Mouse (Mus musculus): ENCODE data around the gene Tsc2.
"Not testable (repeated sequence)": the region's sequence is repeated elsewhere in the genome, so short reads cannot be mapped to it uniquely, and the experiment has no call there.

The Tsc2 gene

DNA sequence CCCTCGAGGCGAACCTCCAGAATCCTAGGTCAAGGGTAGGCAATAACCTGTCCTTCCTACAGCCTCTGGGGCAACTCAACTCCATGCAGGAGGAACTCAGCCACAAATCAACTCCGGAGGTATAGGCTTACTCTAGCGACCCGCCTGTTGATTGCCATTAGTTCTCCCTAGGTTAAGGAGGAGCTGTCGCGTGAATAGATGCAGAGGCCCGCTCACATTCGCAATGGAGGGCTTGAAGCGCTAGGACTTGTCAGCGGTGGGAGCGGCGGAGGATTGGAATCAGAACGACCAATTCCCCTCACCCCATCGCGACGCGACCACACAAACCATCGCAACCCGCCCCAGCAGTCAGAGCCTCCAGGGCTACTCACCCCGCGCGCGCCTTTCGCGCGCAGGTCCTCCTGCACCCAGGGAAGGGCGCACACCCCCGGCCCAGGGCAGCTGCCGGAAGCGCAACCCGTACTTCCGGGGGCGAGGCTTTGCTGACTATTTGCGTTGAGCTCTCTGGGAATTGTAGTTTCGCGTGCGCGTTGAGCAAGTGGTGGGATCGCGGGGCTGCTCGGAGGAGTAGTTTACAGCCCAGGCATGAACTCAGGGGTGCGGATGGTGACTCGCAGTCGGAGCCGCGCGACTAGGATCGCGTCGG is at the start of gene Tsc2, which contains the start of gene Nthl1:
Gene Tsc2 (minus strand): TSS at position 464 of the 646 bp plus-strand sequence.
Gene Nthl1 (plus strand): TSS at position 514 of the 646 bp plus-strand sequence.
- peak; percentile 82 for DNase-seq (ENCODE audit: low read depth)

DNA sequence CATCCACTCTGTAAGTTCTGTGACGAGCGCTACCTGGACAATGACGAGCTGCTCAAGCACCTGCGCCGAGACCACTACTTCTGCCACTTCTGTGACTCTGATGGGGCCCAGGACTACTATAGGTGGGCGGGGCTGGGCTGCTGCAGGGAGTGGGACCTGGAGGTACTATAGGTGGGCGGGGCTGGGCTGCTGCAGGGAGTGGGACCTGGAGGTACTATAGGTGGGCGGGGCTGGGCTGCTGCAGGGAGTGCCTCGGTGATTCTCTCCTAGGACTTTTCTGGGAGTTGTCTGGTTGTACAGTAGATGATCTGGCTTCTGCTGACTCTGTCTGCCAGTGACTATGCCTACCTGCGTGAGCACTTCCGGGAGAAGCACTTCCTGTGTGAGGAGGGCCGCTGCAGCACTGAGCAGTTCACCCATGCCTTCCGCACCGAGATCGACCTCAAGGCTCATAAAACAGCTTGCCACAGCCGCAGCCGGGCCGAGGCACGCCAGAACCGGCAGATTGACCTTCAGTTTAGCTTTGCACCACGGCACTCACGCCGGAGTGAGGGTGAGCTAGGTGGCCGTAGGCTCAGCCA is 45.2 kb upstream of the Tsc2 start:
- DNase-seq (ENCODE audit: low read depth), result no peak

DNA sequence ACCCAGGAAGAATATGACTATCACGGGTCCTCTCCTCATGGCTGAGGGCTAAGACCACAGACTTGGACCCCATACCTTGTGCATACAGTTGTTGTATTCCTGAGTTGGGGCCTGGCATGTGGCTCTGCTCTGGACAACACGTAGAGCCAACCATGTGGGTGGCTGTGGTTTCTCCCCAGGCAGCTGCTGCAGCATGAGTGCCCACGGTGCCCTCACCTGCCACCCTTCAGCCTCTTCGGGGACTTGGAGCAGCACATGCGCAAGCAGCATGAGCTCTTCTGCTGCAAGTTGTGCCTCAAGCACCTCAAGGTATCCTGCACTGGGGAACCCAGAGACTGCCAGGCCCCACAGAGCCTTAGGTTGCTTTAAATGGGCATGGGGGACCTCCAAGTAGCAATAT is 44.4 kb upstream of the Tsc2 start:
- DNase-seq (ENCODE audit: low read depth), result no peak

DNA sequence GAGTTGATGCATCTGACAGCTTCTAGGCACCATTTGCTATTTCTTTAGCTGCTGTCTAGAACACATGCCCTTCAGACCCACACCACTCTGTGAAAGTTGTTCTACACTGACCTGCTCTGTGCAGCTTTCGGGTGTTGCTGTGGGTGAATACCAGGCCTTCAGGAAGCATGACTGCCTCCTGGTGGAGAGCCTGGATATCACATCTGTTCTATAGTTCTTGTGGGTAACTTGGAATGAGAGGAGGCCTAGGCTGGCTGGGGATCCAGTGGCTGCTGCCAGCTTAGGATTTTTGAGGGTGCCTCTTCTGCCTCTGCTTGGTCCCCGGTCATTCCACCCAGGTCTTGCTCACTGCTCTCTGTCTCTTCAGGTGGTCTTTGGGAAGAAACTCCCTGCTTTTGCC is 43.8 kb upstream of the Tsc2 start:
- DNase-seq (ENCODE audit: low read depth), result peak; percentile 88

DNA sequence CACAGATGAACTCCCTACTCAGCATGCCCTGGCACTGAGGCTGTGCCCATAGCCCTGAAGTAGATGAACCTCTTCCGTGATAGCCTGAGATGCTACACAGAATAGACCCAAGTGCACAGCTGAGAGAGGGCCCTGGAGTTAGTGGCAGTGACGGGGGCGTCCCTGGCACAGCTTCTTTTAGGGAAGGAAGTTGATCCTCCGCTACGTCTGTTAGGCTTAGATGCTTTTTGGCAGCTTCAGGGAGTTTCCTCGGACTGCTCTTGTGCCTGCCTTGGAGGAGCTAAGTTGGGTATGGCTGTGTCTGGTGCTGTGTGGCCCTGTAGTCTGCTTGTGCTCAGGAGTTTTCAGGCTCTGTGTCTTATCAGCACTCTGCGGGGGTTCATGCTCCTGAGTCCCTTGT is 41.8 kb upstream of the Tsc2 start:
- DNase-seq (ENCODE audit: low read depth), result no peak

DNA sequence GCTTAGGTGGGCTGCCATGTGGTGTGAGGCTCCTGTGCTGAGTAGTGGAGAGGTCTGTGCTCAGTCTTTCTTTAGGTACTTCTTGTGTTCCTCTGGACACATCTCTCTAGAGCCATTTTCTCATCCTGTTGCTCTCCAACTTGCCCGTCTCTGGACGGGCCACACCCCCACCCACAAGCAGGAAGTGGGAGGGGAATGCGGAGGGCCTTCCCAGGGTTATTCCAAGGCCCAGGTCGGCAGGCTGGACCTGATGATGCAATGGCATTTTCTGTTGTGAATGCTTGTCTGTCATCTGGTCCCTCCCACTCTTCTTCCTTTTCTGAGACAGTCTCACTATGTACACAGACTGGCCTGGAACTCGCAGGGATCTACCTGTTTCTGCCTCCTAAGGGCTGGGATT is 39.7 kb upstream of the Tsc2 start:
- DNase-seq (ENCODE audit: low read depth), result no peak

DNA sequence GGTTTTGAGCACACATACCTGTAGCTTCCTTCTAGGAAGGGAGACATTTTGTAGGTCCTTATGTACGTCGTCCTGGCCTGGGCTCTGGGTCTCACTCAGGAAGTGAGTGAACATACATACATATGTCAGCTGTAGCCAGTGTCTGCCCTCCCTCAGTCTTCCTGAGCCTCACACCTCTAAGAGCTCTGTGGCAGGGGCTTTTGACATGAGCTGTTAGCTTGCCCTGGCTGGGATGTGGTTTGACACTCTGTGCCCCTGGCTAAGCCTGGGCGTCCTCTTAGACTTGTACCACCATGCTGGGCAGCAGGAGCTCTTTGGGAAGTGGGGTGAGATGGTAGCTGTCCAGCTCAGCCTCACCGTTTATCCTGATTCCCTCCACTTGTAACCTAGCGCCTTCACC is 38.9 kb upstream of the Tsc2 start:
- DNase-seq (ENCODE audit: low read depth), result no peak

DNA sequence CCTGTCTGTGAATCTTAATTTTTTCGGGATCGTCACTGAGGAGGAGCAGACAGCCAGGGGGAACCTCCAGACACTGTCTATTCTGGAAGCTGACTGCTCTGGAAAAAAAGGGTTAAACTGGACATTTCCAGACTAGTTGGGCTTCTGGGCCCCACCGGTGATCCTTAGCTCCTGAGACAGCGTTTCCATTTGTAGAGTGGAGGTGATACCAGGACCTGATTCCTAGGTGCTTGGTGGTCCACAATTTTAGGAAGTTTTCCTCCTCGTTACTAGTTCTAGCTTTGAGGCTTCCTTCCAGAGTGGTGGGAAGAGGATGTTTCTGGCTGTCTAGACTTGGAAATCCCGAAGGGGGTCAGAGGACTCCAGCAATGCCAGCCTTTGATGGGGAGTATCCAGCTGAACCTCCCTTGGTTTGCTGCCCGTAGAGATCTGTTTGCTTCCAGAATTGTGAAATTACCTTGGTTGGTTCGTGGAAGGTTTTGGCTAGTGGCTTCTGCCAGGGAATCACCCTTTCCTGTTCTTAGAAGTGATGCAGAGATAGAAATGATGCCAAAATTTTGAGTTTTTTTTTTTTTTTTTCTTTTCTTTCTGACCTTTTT is 37.9 kb upstream of the Tsc2 start:
- no peak for DNase-seq (ENCODE audit: low read depth)

DNA sequence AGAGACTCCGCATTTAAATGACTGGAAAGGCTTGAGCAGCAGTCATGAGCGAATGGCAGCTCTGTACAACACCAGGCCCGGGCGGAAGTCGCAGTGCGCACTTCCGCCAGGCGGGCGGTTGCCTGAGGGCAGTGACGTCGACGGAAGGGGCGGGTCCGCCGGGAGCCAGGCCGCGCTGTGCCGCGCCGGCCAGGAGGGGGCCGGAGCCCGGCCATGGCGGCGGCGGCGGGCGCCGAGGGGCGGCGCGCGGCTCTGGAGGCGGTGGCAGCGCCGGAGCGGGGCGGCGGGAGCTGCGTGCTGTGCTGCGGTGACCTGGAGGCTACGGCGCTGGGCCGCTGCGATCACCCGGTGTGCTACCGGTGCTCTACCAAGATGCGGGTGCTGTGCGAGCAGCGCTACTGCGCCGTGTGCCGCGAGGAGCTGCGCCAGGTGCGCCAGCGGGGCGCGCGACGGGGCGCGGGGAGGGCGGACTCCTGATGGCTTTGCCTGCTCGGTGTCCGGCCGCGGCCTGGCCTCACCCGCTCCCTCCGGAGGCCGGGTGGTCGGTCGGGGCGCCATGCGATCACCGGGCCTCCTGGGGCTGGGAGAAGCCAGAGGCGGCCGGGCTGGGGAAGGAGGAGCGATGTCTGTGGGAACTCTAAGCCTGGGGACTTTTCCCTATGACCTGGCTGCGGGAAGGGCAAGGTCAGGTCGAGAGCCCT is 37.3 kb upstream of the Tsc2 start, which contains the start of gene Zfp598:
Gene Zfp598 (plus strand): TSS at position 143 of the 701 bp plus-strand sequence.
- peak; percentile 95 for DNase-seq (ENCODE audit: low read depth)

DNA sequence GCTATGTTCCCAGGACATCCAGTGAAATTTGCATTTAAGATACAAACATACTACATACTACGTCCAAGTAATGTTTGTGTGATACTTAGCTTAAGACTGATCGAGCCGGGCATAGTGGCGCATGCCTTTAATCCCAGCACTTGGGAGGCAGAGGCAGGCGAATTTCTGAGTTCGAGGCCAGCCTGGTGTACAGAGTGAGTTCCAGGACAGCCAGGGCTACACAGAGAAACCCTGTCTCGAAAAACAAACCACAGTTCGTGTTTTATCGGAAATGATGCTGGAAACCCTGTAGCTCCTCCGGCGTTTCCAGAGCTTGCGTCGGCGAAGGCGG is 36.7 kb upstream of the Tsc2 start:
- peak; percentile 47 for DNase-seq (ENCODE audit: low read depth)

DNA sequence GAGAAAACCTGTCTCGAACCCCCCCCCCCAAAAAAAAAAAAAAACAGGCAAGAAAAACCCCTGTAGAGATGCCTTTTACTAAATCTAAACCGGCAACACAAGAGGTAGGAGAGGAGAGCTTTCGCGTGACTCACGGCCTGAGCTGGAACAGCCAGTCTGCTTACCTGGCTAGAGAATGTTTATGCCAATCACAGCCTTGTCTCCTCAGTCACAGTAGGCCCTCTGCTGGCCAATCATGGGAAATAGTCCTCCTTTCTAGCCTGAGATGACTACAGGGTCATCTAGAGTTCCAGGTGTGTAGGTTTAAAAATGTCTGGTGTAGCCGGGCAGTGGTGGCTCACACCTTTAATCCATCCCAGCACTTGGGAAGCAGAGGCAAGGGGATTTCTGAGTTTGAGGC is 35.0 kb upstream of the Tsc2 start:
- DNase-seq (ENCODE audit: low read depth), result peak; percentile 84

DNA sequence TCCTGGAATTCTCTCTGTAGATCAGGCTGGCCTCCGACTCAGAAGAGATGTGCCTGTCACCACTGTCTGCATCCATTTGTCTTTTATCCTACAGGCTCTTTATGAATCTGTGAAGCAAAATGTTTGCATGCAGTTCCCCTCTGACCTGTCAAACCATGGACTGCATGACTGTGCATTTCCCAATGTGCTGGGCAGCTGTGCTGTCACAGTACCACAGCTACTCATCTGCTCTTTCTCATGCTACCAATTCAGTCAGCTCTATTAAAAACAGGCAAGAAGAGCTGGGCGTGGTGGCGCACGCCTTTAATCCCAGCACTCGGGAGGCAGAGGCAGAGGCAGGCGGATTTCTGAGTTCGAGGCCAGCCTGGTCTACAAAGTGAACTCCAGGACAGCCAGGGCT is 34.6 kb upstream of the Tsc2 start:
- not testable (repeated sequence) for DNase-seq (ENCODE audit: low read depth)

DNA sequence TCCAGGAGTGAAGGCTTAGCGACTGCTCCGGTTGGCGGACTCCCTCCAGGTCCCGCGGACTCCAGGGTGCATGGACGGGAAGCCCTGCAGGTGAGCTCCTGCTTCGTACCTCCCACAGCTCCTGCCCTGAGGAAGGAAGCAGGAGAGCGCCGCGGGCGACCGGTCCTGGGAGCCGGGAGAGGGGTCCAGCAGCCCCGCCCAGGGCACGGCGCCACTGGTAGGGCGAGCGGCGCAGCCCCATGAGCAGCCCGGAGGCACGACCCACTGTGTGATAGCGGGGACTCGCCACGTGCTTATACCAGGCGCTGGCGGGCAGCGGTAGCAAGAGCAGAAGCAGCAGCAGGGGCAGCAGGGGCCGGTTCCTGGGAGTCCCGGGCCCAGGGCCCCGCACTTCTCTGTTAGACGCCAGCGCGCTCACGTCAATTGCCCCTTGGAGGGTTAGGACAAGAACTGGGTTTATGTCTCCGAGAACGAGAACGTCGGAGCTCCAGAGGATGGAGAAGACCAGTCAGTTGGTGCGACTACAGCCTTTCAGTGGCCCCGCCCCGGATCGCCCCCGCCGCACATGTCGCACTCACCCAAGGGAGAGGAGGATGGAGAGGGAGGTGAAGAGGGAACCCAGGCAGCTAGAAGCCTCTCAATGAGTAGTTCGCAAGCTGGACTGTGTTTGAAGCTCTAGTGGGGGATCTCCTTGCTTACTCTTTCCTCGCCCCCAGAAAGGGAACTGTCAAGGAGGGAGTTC is 25.8 kb upstream of the Tsc2 start, which contains the start of gene Npw:
Gene Npw (minus strand): TSS at position 441 of the 742 bp plus-strand sequence.
- DNase-seq (ENCODE audit: low read depth), result peak; percentile 33

DNA sequence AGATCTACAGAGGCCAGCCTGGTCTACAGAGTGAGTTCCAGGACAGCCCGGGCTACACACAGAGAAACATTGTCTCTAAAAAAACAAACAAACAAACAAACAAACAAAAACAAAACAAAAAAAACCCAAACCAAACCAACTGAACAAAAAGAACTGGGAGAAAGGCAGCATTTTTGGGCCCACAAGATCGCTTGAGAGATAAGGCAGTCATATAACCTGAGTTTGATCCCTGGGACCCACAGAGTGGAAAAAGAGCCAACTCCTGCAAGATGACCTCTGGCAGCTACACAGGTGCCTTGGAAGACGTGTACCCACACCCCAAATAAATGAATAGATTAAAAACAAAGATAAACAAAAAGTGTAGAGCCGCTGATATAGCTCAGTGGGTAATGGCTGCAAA is 22.5 kb upstream of the Tsc2 start:
- DNase-seq (ENCODE audit: low read depth), result no peak

DNA sequence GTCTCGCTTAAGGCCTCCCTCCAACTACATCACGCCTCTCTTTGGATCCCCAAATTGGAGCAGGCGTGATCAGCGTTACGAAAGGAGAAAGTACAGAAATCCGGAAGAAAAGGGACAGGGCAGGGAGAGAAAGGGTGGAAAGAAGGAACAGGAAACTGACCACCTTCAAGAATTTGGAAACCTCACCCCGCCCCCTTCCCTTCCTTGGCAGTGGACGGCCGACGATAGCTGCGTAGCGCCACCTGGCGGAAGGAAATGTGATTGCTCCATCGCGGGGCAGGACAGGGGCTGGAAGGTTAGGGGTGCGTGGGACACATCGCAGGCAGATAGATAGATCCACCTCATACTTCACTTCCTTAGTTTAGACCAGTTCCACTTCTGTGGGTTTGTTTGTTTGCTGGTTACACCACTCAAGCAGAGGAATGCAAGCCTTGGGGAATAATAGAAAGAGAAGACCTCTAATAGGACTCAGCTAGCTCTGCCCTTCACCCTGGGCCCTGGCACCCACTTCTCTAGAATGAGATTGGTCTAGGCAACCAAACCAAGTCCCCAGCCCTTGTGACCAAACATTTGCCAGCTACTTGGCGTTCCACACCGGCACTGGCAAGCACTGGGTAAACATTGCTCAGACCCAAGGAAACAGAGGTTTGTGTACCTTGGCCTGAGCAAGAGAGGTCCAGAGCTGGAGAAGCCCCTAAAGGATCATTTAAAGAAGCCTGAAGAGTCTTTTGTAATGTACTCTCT is 21.7 kb upstream of the Tsc2 start:
- DNase-seq (ENCODE audit: low read depth), result peak; percentile 86

DNA sequence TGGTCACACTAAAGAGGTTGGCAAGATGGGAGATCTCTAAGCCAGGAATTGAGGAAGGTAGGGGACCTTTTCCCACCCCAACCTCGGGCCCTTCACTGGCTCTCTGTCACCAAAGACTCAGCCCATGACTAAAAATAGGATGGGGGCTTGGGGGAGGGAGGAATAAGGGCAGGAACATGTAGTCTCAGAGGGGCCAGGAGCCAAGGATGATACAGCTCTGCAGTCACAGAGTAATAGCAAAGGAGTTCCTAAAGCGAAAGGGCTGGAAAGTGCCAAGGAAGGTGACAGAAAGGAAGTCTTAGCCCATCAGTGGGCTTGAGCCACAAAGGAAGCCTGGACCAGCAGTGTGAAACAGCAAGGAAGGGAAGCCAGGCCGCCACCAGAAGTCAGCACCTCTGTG is 19.4 kb upstream of the Tsc2 start:
- DNase-seq (ENCODE audit: low read depth), result no peak

DNA sequence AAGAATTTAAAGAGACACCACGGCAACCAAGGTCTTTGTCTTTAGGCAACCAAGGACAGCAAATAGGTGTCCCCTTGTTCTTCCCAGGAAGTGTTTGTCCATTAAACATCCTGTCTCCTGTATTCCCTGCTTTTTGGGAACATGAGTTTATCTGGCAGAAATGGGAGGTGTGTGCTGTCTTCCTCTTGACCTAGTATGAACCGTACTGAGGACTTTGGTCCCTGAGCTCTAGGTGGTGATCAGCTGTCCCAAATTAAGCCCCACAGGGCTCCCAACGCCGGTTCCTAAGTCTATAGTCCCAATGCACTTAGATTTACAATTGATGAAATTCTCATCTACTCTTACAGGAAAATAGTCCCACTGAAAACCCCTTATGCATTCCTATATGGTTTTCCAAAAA is 18.3 kb upstream of the Tsc2 start:
- DNase-seq (ENCODE audit: low read depth), result no peak

DNA sequence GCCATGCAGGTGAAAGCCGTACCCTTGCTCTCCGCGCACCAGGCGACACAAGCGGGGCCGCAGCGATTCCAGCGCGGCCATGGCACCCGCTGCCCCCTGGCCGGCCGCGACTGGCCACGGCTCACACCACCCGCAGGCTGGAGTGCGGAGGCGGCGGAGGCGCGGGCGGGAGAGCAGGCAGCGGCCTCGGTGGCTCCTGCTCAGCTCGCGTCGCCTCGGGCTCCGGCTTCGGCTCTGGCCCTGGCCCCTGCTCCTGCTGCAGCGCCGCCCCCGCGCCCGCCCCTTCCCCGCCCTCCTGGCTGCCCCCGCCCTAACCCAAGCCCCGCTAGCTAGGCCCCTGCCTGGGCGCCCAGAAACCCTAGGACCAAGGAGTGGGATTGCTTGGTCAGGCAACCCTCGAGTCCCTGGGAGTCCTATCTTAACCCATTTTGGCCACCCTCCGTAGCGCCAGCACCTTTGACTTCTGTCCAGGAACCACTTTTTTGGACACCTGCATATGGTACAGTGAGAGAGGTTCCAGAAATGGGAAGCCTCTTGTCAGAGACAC is 17.7 kb upstream of the Tsc2 start, which contains the start of gene Slc9a3r2:
Gene Slc9a3r2 (minus strand): TSS at position 258 of the 547 bp plus-strand sequence.
- no peak for DNase-seq (ENCODE audit: low read depth)

DNA sequence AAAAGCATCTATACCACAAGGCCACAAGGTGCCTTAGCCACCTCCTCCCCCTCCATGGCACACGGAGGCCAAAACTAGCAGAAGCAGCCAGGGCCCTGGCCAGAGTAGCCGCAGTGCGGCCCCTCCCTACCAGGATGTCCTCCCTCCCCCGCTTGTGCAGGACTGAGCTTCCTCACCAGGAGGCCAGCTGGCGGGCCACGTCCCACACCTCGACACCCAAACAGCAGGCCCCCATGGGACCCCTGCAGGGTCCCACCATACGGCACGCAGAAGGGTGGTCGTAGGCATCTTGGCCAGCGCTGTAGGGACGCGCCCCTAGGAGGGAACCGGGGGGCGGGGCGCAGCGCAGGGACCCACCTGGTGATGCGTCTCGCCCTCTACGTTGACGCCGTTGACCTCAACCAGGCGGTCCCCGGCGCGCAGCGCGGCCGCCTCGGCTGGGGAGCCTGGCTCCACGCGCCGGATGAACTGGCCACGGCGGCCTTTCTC is 17.2 kb upstream of the Tsc2 start:
- no peak for DNase-seq (ENCODE audit: low read depth)

DNA sequence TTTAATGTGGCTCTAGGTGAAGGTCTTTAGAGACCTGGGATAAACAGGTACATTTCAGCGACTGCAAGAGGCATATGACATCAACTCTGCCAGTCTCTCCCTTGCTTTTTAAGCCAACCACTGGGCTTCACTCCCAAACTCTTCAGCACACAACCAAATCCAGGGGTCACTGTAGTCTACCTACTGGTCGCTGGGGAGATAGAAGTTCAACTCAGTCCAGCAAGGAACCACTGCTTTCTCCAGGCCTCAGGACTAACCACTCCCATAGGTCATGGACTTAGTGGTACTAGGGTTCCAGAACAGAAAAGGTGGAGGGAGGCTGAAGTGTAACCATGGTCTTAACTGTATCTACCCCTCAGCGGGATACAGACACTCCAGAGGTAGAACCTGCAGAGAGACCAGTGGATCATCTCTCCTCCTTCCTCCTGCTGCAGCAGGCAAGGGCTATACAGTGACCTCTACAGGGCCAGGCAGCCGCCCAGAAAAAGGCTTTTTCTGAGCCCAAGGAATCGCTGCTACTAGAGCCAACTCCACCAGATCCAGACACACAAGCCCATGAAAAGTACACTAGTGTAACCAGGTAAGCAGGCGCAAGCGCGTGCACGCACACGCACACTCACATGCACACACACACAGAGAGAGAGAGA is 16.4 kb upstream of the Tsc2 start:
- no peak for DNase-seq (ENCODE audit: low read depth)

Data from naive thymus-derived CD4-positive, alpha-beta T cell, adult 2 months (primary cell).